Mouse (Mus musculus) naive thymus-derived CD4-positive, alpha-beta T cell, adult 5 months (primary cell): ENCODE results near the gene Asb1. TPM values are rescaled to one million over a fixed set of nuclear protein-coding genes. Genes with fewer than 3 reads are reported as not detected.

Experiments used
- polyA plus RNA-seq: library from polyadenylated mRNA; unstranded; fragments of 100-300 nt; shearing (Covaris generic); gene quantifications from one replicate; pipeline ENCODE4 v1.2.1, GENCODE M21; 2017

Gene Asb1
- 6.9 TPM for polyA plus RNA-seq

DNA sequence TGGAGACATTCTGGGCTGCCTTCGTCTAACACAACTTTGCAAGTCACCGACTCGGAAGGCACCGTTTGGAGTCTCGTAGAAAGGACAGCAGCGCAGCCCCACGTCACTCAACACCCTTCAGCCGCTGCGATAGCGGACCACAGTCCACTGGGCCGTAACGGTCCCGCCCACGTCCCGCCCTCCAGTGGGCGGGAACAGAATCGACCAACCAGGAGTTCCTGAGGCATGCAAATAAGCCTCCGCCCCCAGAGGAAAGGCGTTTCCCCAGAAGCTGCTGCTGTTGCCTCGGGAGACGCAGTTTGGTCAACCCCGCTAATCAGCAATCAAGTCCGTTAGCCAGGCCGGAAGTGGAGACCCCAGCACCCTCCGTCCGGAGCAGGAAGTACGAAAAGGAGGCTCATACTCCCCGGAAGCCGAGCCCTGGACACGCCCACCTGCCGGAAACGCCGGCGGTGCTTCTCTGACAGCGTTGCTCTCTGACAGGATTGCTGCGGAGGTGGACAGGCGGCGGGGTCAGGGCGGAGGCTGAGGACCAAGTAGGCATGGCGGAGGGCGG lies at the start of gene Asb1:
Asb1 (plus strand) TSS at position 274 of the 556 bp plus-strand sequence.

DNA sequence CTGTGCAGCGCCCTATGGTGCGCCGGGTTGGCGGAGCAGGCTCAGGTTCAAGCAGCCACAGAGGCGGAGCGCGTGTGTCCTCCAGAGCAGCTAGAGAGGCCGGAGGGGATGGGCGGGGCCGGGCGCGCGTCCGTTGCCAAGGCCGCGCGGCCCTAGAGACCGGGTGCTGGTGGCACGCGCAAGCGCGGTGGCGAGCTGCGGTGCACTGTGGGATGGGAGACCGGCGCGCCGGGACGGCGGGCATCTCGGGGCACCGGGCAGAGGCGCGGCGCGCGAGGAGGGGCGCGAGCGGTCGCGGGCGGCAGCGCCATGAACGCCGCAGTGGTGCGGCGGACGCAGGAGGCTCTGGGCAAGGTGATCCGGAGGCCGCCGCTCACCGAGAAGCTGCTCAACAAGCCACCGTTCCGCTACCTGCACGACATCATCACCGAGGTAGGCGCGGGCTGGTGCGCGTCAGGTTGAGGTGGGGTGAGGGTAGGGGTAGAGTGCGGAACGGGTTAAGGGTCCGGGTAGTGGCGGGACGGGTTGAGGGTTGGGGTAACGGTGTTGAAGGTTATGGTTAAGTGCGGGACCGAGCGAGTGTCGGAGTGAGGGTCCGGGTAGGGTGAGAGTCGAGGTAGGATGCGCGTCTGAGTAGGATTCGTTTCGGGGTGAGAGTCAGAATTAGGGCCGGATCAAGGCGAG lies 45.7 kb upstream of the Asb1 start, which contains the start of gene Traf3ip1:
Traf3ip1 (plus strand) TSS at position 191 of the 684 bp plus-strand sequence.

Other genes with a start within 250 kb of the Asb1 start
- gene Scly, start 242.2 kb upstream of the Asb1 start, polyA plus RNA-seq: 16.2 TPM
- gene Espnl, start 218.5 kb upstream of the Asb1 start, polyA plus RNA-seq: not detected
- not detected for gene Klhl30, start 189.5 kb upstream of the Asb1 start, polyA plus RNA-seq
- not detected for gene Erfe, start 174.1 kb upstream of the Asb1 start, polyA plus RNA-seq
- gene Ilkap, start 141.7 kb upstream of the Asb1 start, polyA plus RNA-seq: 125 TPM
- 42.5 TPM for gene Hes6, start 126.5 kb upstream of the Asb1 start, polyA plus RNA-seq
- 8.5 TPM for gene Per2, start 81.2 kb upstream of the Asb1 start, polyA plus RNA-seq
- 4.4 TPM for gene Traf3ip1, start 45.9 kb upstream of the Asb1 start, polyA plus RNA-seq